Comparison of ENCODE assay signal across 31 mouse cellular contexts in genomic region chr12:101832179-101833114, GRCm38 (mm10). TPM values are rescaled to one million over a fixed set of nuclear protein-coding genes. Genes with fewer than 3 reads are reported as not detected.
A peak's percentile ranks its signal among the peaks of the same experiment; 100 is the strongest.
DNase-seq lines count a peak whose midpoint lies in the region; ATAC-seq and TF ChIP-seq lines count a peak whose summit lies in the region.
"Had no signal": no experiment of that assay in that cellular context is flagged by ENCODE, and none has a peak within 500 bp of the region (broad histone marks: within the 10 kb centered on the region; RNA-seq: fewer than 3 reads in every experiment).

No protein-coding gene starts in this region.

- DNase-seq in lung, embryonic 14.5 days, result peak; percentile 58
- no peak for DNase-seq in lung, postnatal 14 days
- peak; percentile 50 for DNase-seq in kidney, adult 9 months
- peak; percentile 66 for DNase-seq in kidney, postnatal 14 days
- no peak for DNase-seq in left cerebral cortex, adult 2 months (ENCODE audit: extremely low spot score in 1 of 2, low spot score in 2 of 2)
- DNase-seq in ovary, postnatal 36 days (ENCODE audit: low spot score), result no peak
- DNase-seq: adrenal gland, adult 8-10 months; B cell, adult 2 months; cerebellum, adult 11-12 months; cerebellum, postnatal 25 days; embryo, embryonic 11 days; liver, postnatal 0 days; midbrain, embryonic 14.5 days; retina, postnatal 1 day; right cerebral cortex, postnatal 4 days; thymus, adult 18-20 months; thymus, postnatal 36 days had no signal

- peaks cover 22% of the 10 kb centered on the region for H3K36me3 ChIP-seq in lung, embryonic 14.5 days (ENCODE audit: insufficient read depth)

- WGBS in lung, embryonic 14.5 days, result 44% methylated on average over 7 of the region's 7 CpGs

- peak; percentile 56 for ATAC-seq in lung, embryonic 14.5 days (ENCODE audit: insufficient read depth)
- 0 out of 2 replicates have a peak, but pooled peaks have one; percentile 18 for ATAC-seq in common myeloid progenitor, adult 5-6 weeks (replicated peaks; ENCODE audit: low read depth, poor library complexity, severe bottlenecking)
- ATAC-seq in megakaryocyte-erythroid progenitor cell, adult 5-6 weeks (replicated peaks; ENCODE audit: low FRiP score, low TSS enrichment, poor library complexity, severe bottlenecking), result no peak
- ATAC-seq: forebrain, embryonic 13.5 days; liver, postnatal 0 days; Patski had no signal

- H3K27ac ChIP-seq in lung, embryonic 14.5 days (ENCODE audit: low read depth), result no peak overlapping the region
- H3K27ac ChIP-seq in left cerebral cortex, adult 2 months, result no peak overlapping the region
- H3K27ac ChIP-seq: embryonic facial prominence, embryonic 13.5 days; forebrain, embryonic 13.5 days; heart, embryonic 10.5 days; hindbrain, embryonic 15.5 days; limb, embryonic 10.5 days; stomach, embryonic 15.5 days had no signal

- intact Hi-C loops in left cerebral cortex, adult 2 months (cut with DNase I), result no loop called here

- H3K9ac ChIP-seq in lung, embryonic 14.5 days, result no peak overlapping the region
- H3K9ac ChIP-seq: embryonic facial prominence, embryonic 13.5 days; forebrain, embryonic 13.5 days; hindbrain, embryonic 15.5 days; liver, postnatal 0 days; stomach, embryonic 15.5 days had no signal

- no peak overlapping the region for H3K4me2 ChIP-seq in lung, embryonic 14.5 days
- H3K4me2 ChIP-seq: embryonic facial prominence, embryonic 13.5 days; forebrain, embryonic 13.5 days; hindbrain, embryonic 15.5 days; stomach, embryonic 15.5 days had no signal

- H3K27me3 ChIP-seq in lung, embryonic 14.5 days (ENCODE audit: insufficient read depth, low read length), result no peaks in the 10 kb centered on the region
- H3K27me3 ChIP-seq: CH12.LX; embryonic facial prominence, embryonic 13.5 days; forebrain, embryonic 13.5 days; hindbrain, embryonic 15.5 days; Patski; stomach, embryonic 15.5 days had no signal

- no peaks in the 10 kb centered on the region for H3K9me3 ChIP-seq in lung, embryonic 14.5 days (ENCODE audit: low read depth, low read length)
- H3K9me3 ChIP-seq: embryonic facial prominence, embryonic 13.5 days; forebrain, embryonic 13.5 days; G1E; heart, embryonic 10.5 days; hindbrain, embryonic 15.5 days; limb, embryonic 10.5 days; stomach, embryonic 15.5 days had no signal

- H3K4me3 ChIP-seq in lung, embryonic 14.5 days (ENCODE audit: low read depth, low read length), result no peak overlapping the region
- H3K4me3 ChIP-seq in left cerebral cortex, adult 2 months, result no peak overlapping the region
- H3K4me3 ChIP-seq: embryonic facial prominence, embryonic 13.5 days; erythroblast, embryonic 14.5 days; forebrain, embryonic 13.5 days; heart, embryonic 10.5 days; hindbrain, embryonic 15.5 days; limb, embryonic 10.5 days; stomach, embryonic 15.5 days had no signal

- H3K4me1 ChIP-seq in lung, embryonic 14.5 days (ENCODE audit: insufficient read depth), result no peaks in the 10 kb centered on the region
- H3K4me1 ChIP-seq: forebrain, embryonic 13.5 days; hindbrain, embryonic 15.5 days had no signal

- TF ChIP-seq CTCF in lung, embryonic 14.5 days (IDR thresholded peaks at IDR 0.05; ENCODE audit: low read depth), result no peak
- TF ChIP-seq CTCF in left cerebral cortex, adult 2 months (IDR thresholded peaks at IDR 0.05), result no peak

RNA-seq across cellular contexts. Expression of gene Fbln5, which starts 13.6 kb away (rescaled TPM):
- polyA plus RNA-seq in lung, embryonic 14.5 days (2014; fragmentation: Nextera tagmentation; extraction: Ambion mirVana), result 66.9 and 77.1 TPM in 2 replicates
- not detected in 2 replicates for total RNA-seq in common myeloid progenitor, adult 5-6 weeks (2017)
- 1 to 10 TPM; 4.7 to 6.5 TPM for total RNA-seq in left cerebral cortex, adult 2 months (2021)
- not detected in 2 replicates for total RNA-seq in megakaryocyte-erythroid progenitor cell, adult 5-6 weeks (2014; fragmentation: Nextera tagmentation)
- not detected in 2 replicates for total RNA-seq in megakaryocyte-erythroid progenitor cell, adult 5-6 weeks (2017)
- total RNA-seq: hematopoietic stem cell, adult 5-6 weeks; megakaryocyte progenitor cell, adult 5-6 weeks had no signal
- polyA plus RNA-seq: erythroblast, embryonic 14.5 days; G1E had no signal

Comparison
In these comparisons a context has a peak if more than half of its experiments do, and no peak if none do; other contexts are left out.
1. DNase-seq: peak in lung, embryonic 14.5 days (single experiment), kidney, adult 9 months (single experiment) and kidney, postnatal 14 days (single experiment); none in lung, postnatal 14 days (single experiment), left cerebral cortex, adult 2 months (0 of 2) and ovary, postnatal 36 days (single experiment).